Mouse (Mus musculus): Measurements from ENCODE around the gene Cmip. TPM values are rescaled to one million over a fixed set of nuclear protein-coding genes. Genes with fewer than 3 reads are reported as not detected.

Cmip gene
- polyA plus RNA-seq, 1 experiment from 2014 or later = 18.7 TPM

- no peak overlapping the region for H3K4me3 ChIP-seq
- H3K27ac ChIP-seq = no peak overlapping the region
- H3K4me1 ChIP-seq = no peaks in the 10 kb centered on the region
- no peaks in the 10 kb centered on the region for H3K27me3 ChIP-seq (replicated peaks)
- no peaks in the 10 kb centered on the region for H3K9me3 ChIP-seq (replicated peaks)
- ATAC-seq = no peak
- H3K4me2 ChIP-seq = no peak overlapping the region
- 75% methylated on average over 8 of the region's 8 CpGs for WGBS (ENCODE audit: insufficient replicate concordance)
- H3K9ac ChIP-seq = no peak overlapping the region
- no peaks in the 10 kb centered on the region for H3K36me3 ChIP-seq
These were observed 250.8 kb downstream of the Cmip start for GRCm38 (mm10) chr8:117507703-117508102.

Small RNAs within 50 kb of the gene (microRNA-seq; reads per million reads assigned to microRNA genes)
- gene Mir7077 (not detected), gene Mir7078 (not detected)

Other genes with a start within 250 kb of the Cmip start
- 0.01 and 0.02 TPM in 2 replicates for gene Pkd1l2, start 174.6 kb upstream of the Cmip start, polyA plus RNA-seq (2016; fragmentation: Nextera tagmentation; extraction: Ambion mirVana)
- 10.3 and 10.8 TPM in 2 replicates for gene Bco1, start 161.2 kb upstream of the Cmip start, polyA plus RNA-seq (2016; fragmentation: Nextera tagmentation; extraction: Ambion mirVana)
- gene Gan, start 98.9 kb upstream of the Cmip start, polyA plus RNA-seq (2016; fragmentation: Nextera tagmentation; extraction: Ambion mirVana) = 1.9 and 2.1 TPM in 2 replicates
- gene Plcg2, start 241.2 kb downstream of the Cmip start, polyA plus RNA-seq (2016; fragmentation: Nextera tagmentation; extraction: Ambion mirVana) = 11.9 and 13.3 TPM in 2 replicates